Mouse (Mus musculus) liver (tissue): ENCODE data around the gene Ldoc1.

Experiments used
- DNase-seq: peaks from one replicate; pipeline ENCODE4 v3.0.0-alpha.2; 2020; ENCODE audit warnings: mixed read lengths

The Ldoc1 gene

DNA sequence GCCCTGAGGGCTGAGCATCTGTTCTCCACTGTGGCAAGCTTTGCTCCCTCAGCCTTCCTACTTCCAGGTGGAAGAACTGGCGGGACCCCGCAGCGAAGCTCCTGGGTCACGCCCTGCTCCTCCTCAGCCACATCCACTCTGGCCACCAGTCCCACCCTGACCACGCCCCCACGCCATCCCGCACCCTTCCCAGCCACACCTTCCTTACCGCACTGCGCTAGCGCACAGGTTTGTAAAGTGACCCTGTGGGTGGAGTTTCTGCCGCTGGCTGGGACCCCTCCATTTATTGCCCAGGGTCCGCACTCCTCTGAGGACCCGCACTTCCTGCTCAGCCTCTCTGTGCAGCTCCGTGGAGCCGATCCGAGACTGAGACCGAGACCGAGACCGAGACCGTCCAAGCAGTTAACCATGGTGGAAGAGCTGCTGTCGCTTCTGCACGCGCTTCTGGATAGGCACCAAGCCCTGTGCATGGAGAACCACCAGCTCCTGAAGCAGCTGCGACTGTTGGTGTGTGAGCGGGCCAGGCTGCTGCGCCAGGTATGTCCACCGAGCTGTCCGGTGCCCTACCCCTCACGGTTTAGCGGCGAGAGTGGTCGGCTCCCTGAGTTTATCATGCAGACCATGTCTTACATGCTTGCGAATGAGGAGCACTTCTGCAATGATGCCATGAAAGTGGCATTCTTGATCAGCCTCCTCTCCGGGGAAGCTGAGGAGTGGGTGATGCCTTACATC, at the start of gene Ldoc1:
Gene Ldoc1 (plus strand): TSS at position 196 of the 732 bp plus-strand sequence.
- DNase-seq: no peak

- no peak for DNase-seq
Observed at GRCm38 (mm10) chrX:61710131-61710530, 834 bp downstream of the Ldoc1 start.

- DNase-seq: peak; percentile 3
Observed at GRCm38 (mm10) chrX:61722281-61723028, 13.2 kb downstream of the Ldoc1 start.

DNA sequence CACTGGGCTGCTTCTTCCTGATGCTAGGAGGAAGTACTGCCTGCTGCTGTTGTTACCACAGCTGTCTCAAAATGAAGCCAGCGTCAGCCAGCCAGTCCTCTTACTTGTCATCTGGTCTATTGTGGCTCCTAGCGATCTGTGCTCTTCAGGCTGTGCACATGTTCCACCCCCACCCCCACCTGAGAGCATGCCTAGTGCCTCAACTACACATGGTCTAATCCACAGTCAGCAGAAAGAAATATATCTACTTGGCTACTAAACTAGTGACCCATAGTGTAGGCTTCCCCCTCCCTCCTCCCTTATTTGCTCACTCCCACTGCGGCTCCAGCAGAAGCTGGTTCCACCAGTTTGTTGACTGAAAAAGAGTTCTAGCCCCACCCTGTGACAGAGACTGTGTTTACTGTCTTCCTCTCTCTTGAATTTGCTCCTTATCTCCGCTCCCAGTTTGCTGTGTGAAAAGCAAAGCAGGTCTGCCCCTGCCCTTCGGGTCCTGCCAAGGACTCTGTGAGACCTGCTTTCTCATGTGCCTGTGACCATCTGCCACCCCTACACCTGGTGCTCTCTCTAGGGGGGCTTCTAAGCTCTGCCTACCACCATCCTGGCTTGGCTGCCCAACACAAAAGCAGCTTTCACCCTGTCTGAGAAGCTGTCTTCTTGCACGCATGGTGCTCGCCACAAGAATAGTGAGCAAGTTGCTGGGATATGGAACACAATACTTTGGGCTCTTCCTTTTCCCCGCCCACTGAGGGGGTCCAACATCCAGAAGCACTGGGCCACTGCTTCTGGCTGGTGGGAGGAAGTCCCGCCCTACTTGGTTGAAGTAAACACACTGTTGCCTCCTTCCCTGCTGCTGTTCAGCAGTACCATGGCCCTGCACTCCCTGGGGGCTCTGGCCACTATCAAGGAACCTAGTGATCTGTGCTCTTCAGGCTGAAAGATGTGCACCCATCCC, 14.0 kb downstream of the Ldoc1 start:
- no peak for DNase-seq

- DNase-seq: no peak
Observed at GRCm38 (mm10) chrX:61727516-61728310, 18.4 kb downstream of the Ldoc1 start.
